In genomic region chr10:96075880-96076279, GRCm38 (mm10) we compare ENCODE assay signal across 10 mouse cellular contexts.
A peak's percentile ranks its signal among the peaks of the same experiment; 100 is the strongest.
DNase-seq lines count a peak whose midpoint lies in the region; ATAC-seq and TF ChIP-seq lines count a peak whose summit lies in the region.
"Had no signal": no experiment of that assay in that cellular context is flagged by ENCODE, and none has a peak within 500 bp of the region (broad histone marks: within the 10 kb centered on the region; RNA-seq: fewer than 3 reads in every experiment).

No protein-coding gene starts in this region.

- no peak overlapping the region for H3K9ac ChIP-seq in stomach, embryonic 16.5 days (ENCODE audit: low read length)
- H3K9ac ChIP-seq in stomach, postnatal 0 days (ENCODE audit: low read length): no peak overlapping the region
- H3K9ac ChIP-seq: lung, embryonic 15.5 days had no signal

- H3K36me3 ChIP-seq in stomach, embryonic 16.5 days (ENCODE audit: control insufficient read depth, insufficient read depth, low read length): no peaks in the 10 kb centered on the region
- no peaks in the 10 kb centered on the region for H3K36me3 ChIP-seq in stomach, postnatal 0 days (ENCODE audit: control insufficient read depth, insufficient read depth, low read length)
- no peaks in the 10 kb centered on the region for H3K36me3 ChIP-seq in kidney, adult 2 months (ENCODE audit: control insufficient read depth, insufficient read depth, low read length)
- H3K36me3 ChIP-seq: lung, embryonic 15.5 days had no signal

- 0 out of 2 replicates have a peak, but pooled peaks cover 2% of the 10 kb centered on the region for H3K4me1 ChIP-seq in stomach, embryonic 16.5 days (ENCODE audit: control insufficient read depth, insufficient read depth, low read length)
- H3K4me1 ChIP-seq in stomach, postnatal 0 days (replicated peaks; ENCODE audit: control insufficient read depth, insufficient read depth): no peaks in the 10 kb centered on the region
- peaks cover 3% of the 10 kb centered on the region; the same call in 1 of the 2 replicates for H3K4me1 ChIP-seq in kidney, adult 2 months (ENCODE audit: control insufficient read depth, insufficient read depth, low read length)

- no peak for ATAC-seq in stomach, embryonic 16.5 days (ENCODE audit: insufficient read depth, low FRiP score)
- ATAC-seq in stomach, postnatal 0 days (ENCODE audit: low FRiP score, low TSS enrichment): no peak

- no peak overlapping the region for H3K4me3 ChIP-seq in stomach, embryonic 16.5 days (replicated peaks; ENCODE audit: low read length)
- no peak overlapping the region for H3K4me3 ChIP-seq in stomach, postnatal 0 days (ENCODE audit: low read depth, low read length)
- H3K4me3 ChIP-seq in kidney, adult 2 months (ENCODE audit: insufficient read depth, low read depth, low read length): no peak overlapping the region
- H3K4me3 ChIP-seq: lung, embryonic 15.5 days had no signal

- WGBS in stomach, embryonic 16.5 days: 17% methylated on average over 7 of the region's 7 CpGs
- 11% methylated on average over 7 of the region's 7 CpGs for WGBS in stomach, postnatal 0 days
- 48% methylated on average over 7 of the region's 7 CpGs for WGBS in kidney, adult 2 months

- H3K27ac ChIP-seq in stomach, embryonic 16.5 days (ENCODE audit: low read length): 0 out of 2 replicates have a peak overlapping the region, but pooled peaks have one; percentile 49
- H3K27ac ChIP-seq in stomach, postnatal 0 days (replicated peaks): no peak overlapping the region
- H3K27ac ChIP-seq in kidney, adult 2 months (ENCODE audit: insufficient read depth, low read depth, low read length): no peak overlapping the region
- H3K27ac ChIP-seq: lung, embryonic 15.5 days had no signal

- TF ChIP-seq EP300 in stomach, postnatal 0 days (optimal IDR thresholded peaks at IDR 0.05): no peak

- H3K4me2 ChIP-seq in stomach, embryonic 16.5 days (ENCODE audit: low read depth, low read length): no peak overlapping the region
- H3K4me2 ChIP-seq in stomach, postnatal 0 days (replicated peaks; ENCODE audit: low read depth): no peak overlapping the region
- H3K4me2 ChIP-seq: lung, embryonic 15.5 days had no signal

- no peaks in the 10 kb centered on the region for H3K9me3 ChIP-seq in stomach, embryonic 16.5 days (replicated peaks; ENCODE audit: control insufficient read depth, low read length)
- no peaks in the 10 kb centered on the region for H3K9me3 ChIP-seq in stomach, postnatal 0 days (ENCODE audit: control insufficient read depth, low read length)
- H3K9me3 ChIP-seq: lung, embryonic 15.5 days had no signal

- intact Hi-C loops in heart, postnatal 25 days (cut with DNase I): no loop called here

- peak; percentile 7 for DNase-seq in heart, adult 8-10 months (ENCODE audit: low spot score)
- no peak for DNase-seq in heart, postnatal 25 days (ENCODE audit: low spot score)
- DNase-seq in stomach, postnatal 0 days (ENCODE audit: low spot score): no peak
- peak; percentile 21 to 27 for DNase-seq in layer of hippocampus, postnatal 36 days
- no peak for DNase-seq in kidney, adult 2 months
- DNase-seq in kidney, postnatal 25 days: no peak
- no peak for DNase-seq in retina, embryonic 14.5 days (ENCODE audit: low spot score)
- DNase-seq: kidney, postnatal 14 days had no signal

- H3K27me3 ChIP-seq in stomach, embryonic 16.5 days (ENCODE audit: control insufficient read depth, insufficient read depth, low read length): no peaks in the 10 kb centered on the region
- H3K27me3 ChIP-seq in stomach, postnatal 0 days (ENCODE audit: control insufficient read depth, insufficient read depth, low read length): no peaks in the 10 kb centered on the region
- no peaks in the 10 kb centered on the region for H3K27me3 ChIP-seq in kidney, adult 2 months (replicated peaks; ENCODE audit: control insufficient read depth, insufficient read depth, low read length)
- H3K27me3 ChIP-seq: lung, embryonic 15.5 days had no signal

- no peak for TF ChIP-seq POLR2A in kidney, adult 2 months (IDR thresholded peaks at IDR 0.05; ENCODE audit: low read depth, low read length)

- no peak for TF ChIP-seq CTCF in stomach, postnatal 0 days (IDR thresholded peaks at IDR 0.05; ENCODE audit: low read depth)
- TF ChIP-seq CTCF in kidney, adult 2 months (conservative IDR thresholded peaks at IDR 0.05; ENCODE audit: insufficient read depth, insufficient read length, low read depth, low read length): no peak

Comparison
In these comparisons a context has a peak if more than half of its experiments do, and no peak if none do; other contexts are left out.
1. DNase-seq: peak in heart, adult 8-10 months (single experiment) and layer of hippocampus, postnatal 36 days (2 of 2); none in heart, postnatal 25 days (single experiment), stomach, postnatal 0 days (single experiment), kidney, adult 2 months (single experiment), kidney, postnatal 25 days (0 of 2) and retina, embryonic 14.5 days (single experiment).